Mouse (Mus musculus) MEL (cell line): ENCODE results near the gene Col7a1. TPM values are rescaled to one million over a fixed set of nuclear protein-coding genes. Genes with fewer than 3 reads are reported as not detected.

ENCODE experiments used
- DNase-seq: peaks from one replicate; pipeline ENCODE4 v3.0.0; 2011; ENCODE audit warnings: low read depth, low spot score
- H3K27ac ChIP-seq: 2 replicates; pipeline ENCODE4 v1.5.1; 2012; ENCODE audit warnings: low read depth, mild to moderate bottlenecking, control low read depth, low read length, moderate library complexity; ENCODE audit not compliant: control insufficient read depth
- H3K27me3 ChIP-seq, 2 experiments: fragments of 150-350 bp in 1 of 2; sonication (generic) in 1 of 2; 2 replicates each; pipeline ENCODE4 v1.6.1; 2012; ENCODE audit warnings: low read length in 2 of 2, mild to moderate bottlenecking in 2 of 2, improper control_type of control experiment in 1 of 2, moderate library complexity in 1 of 2; ENCODE audit not compliant: insufficient read depth in 2 of 2, control insufficient read depth in 1 of 2
- H3K36me3 ChIP-seq, 2 experiments: 2 replicates each; pipeline ENCODE4 v1.6.1; 2012 to 2014; ENCODE audit warnings: low read length in 2 of 2, improper control_type of control experiment in 1 of 2, inconsistent platforms in 1 of 2, mild to moderate bottlenecking in 1 of 2; ENCODE audit not compliant: insufficient read depth in 2 of 2, control insufficient read depth in 1 of 2
- H3K4me1 ChIP-seq, 2 experiments: fragments of 150-350 bp in 1 of 2; sonication (generic) in 1 of 2; 2 replicates each; pipeline ENCODE4 v1.6.1; 2012; ENCODE audit warnings: low read length in 2 of 2, improper control_type of control experiment in 1 of 2, mild to moderate bottlenecking in 1 of 2; ENCODE audit not compliant: insufficient read depth in 2 of 2, control insufficient read depth in 1 of 2
- H3K4me3 ChIP-seq, 2 experiments: fragments of 150-350 bp in 1 of 2; sonication (generic) in 1 of 2; 2 replicates each; pipeline ENCODE4 v1.5.1; 2012; ENCODE audit warnings: low read depth in 2 of 2, low read length in 2 of 2, mild to moderate bottlenecking in 2 of 2, moderate library complexity in 2 of 2, control low read depth in 1 of 2, improper control_type of control experiment in 1 of 2; ENCODE audit not compliant: control insufficient read depth in 1 of 2, insufficient read depth in 1 of 2
- H3K79me2 ChIP-seq: 2 replicates; pipeline ENCODE4 v1.6.1; 2012; ENCODE audit warnings: mild to moderate bottlenecking, low read length, moderate library complexity; ENCODE audit not compliant: control insufficient read depth, poor library complexity, insufficient read depth
- H3K9ac ChIP-seq: 2 replicates; pipeline ENCODE4 v1.6.1; 2012; ENCODE audit warnings: low read depth, mild to moderate bottlenecking, control low read depth, low read length, moderate library complexity; ENCODE audit not compliant: control insufficient read depth, poor library complexity, severe bottlenecking
- H3K9me3 ChIP-seq: fragments of 150-350 bp; sonication (generic); replicated peaks from 2 replicates; pipeline ENCODE4 v1.6.1; 2012; ENCODE audit warnings: mild to moderate bottlenecking, low read length, improper control_type of control experiment, moderate library complexity; ENCODE audit not compliant: insufficient read depth
- BHLHE40 ChIP-seq: IDR thresholded peaks from 2 replicates; pipeline ENCODE4 v1.6.1; 2012; ENCODE audit warnings: low read depth, mild to moderate bottlenecking, inconsistent platforms, low read length, improper control_type of control experiment, borderline replicate concordance
- CHD1 ChIP-seq: IDR thresholded peaks from 2 replicates; pipeline ENCODE4 v1.6.1; 2012; ENCODE audit warnings: low read depth, mild to moderate bottlenecking, inconsistent platforms, low read length, improper control_type of control experiment
- CHD2 ChIP-seq: IDR thresholded peaks from 2 replicates; pipeline ENCODE4 v1.6.1; 2011; ENCODE audit warnings: low read length, improper control_type of control experiment
- CTCF ChIP-seq, 3 experiments: IDR thresholded peaks in 2 of 3; conservative IDR thresholded peaks in 1 of 3; 2 replicates each; pipeline ENCODE4 v1.5.1; 2011 to 2012; ENCODE audit warnings: low read length in 3 of 3, low read depth in 2 of 3, mild to moderate bottlenecking in 2 of 3, improper control_type of control experiment in 1 of 3, inconsistent platforms in 1 of 3, mixed read lengths in 1 of 3, moderate library complexity in 1 of 3; ENCODE audit not compliant: control insufficient read depth in 1 of 3, insufficient read depth in 1 of 3, poor library complexity in 1 of 3, severe bottlenecking in 1 of 3
- E2F4 ChIP-seq: IDR thresholded peaks from 2 replicates; pipeline ENCODE4 v1.6.1; 2011; ENCODE audit warnings: low read depth, low read length, improper control_type of control experiment, borderline replicate concordance
- ELF1 ChIP-seq: IDR thresholded peaks from 2 replicates; pipeline ENCODE4 v1.6.1; 2014; ENCODE audit warnings: low read depth, mild to moderate bottlenecking, inconsistent platforms, low read length, improper control_type of control experiment, moderate library complexity
- EP300 ChIP-seq, 2 experiments: IDR thresholded peaks; 2 replicates each; pipeline ENCODE4 v1.6.1; 2011; ENCODE audit warnings: improper control_type of control experiment in 2 of 2, low read length in 2 of 2, low read depth in 1 of 2, mild to moderate bottlenecking in 1 of 2
- GABPA ChIP-seq: IDR thresholded peaks from 2 replicates; pipeline ENCODE4 v1.6.1; 2012; ENCODE audit warnings: low read depth, mild to moderate bottlenecking, inconsistent platforms, low read length, improper control_type of control experiment, moderate library complexity
- HCFC1 ChIP-seq: IDR thresholded peaks from 2 replicates; pipeline ENCODE4 v1.6.1; 2012; ENCODE audit warnings: low read depth, mild to moderate bottlenecking, inconsistent platforms, low read length, improper control_type of control experiment, moderate library complexity
- KAT2A ChIP-seq: conservative IDR thresholded peaks from 2 replicates; pipeline ENCODE4 v1.6.1; 2012; ENCODE audit warnings: low read depth, low read length, improper control_type of control experiment, inconsistent platforms
- MAX ChIP-seq: IDR thresholded peaks from 2 replicates; pipeline ENCODE4 v1.6.1; 2011; ENCODE audit warnings: low read length, improper control_type of control experiment
- MAZ ChIP-seq: IDR thresholded peaks from 2 replicates; pipeline ENCODE4 v1.6.1; 2012; ENCODE audit warnings: low read depth, mild to moderate bottlenecking, inconsistent platforms, low read length, improper control_type of control experiment
- MEF2A ChIP-seq: IDR thresholded peaks from 2 replicates; pipeline ENCODE4 v1.6.1; 2014; ENCODE audit warnings: low read depth, mild to moderate bottlenecking, inconsistent platforms, low read length, improper control_type of control experiment; ENCODE audit not compliant: poor library complexity, insufficient replicate concordance, severe bottlenecking; ENCODE audit errors: extremely low read depth
- MXI1 ChIP-seq: IDR thresholded peaks from 2 replicates; pipeline ENCODE4 v1.6.1; 2011; ENCODE audit warnings: mild to moderate bottlenecking, low read depth, low read length, improper control_type of control experiment
- MYB ChIP-seq: IDR thresholded peaks from 2 replicates; pipeline ENCODE4 v1.6.1; 2011; ENCODE audit warnings: mild to moderate bottlenecking, low read depth, low read length, improper control_type of control experiment
- MYC ChIP-seq: IDR thresholded peaks from 2 replicates; pipeline ENCODE4 v1.6.1; 2011; ENCODE audit warnings: low read depth, mild to moderate bottlenecking, low read length, improper control_type of control experiment, moderate library complexity
- NRF1 ChIP-seq: IDR thresholded peaks from 2 replicates; pipeline ENCODE4 v1.6.1; 2014; ENCODE audit warnings: low read depth, mild to moderate bottlenecking, inconsistent platforms, low read length, improper control_type of control experiment, moderate library complexity; ENCODE audit not compliant: poor library complexity, insufficient read depth, severe bottlenecking
- POLR2AphosphoS2 ChIP-seq: IDR thresholded peaks from 2 replicates; pipeline ENCODE4 v1.6.1; 2011; ENCODE audit warnings: low read length, improper control_type of control experiment
- RAD21 ChIP-seq: IDR thresholded peaks from 2 replicates; pipeline ENCODE4 v1.6.1; 2011; ENCODE audit warnings: mild to moderate bottlenecking, low read depth, low read length, improper control_type of control experiment
- TAL1 ChIP-seq: IDR thresholded peaks from 2 replicates; pipeline ENCODE4 v1.6.1; 2012; ENCODE audit warnings: mild to moderate bottlenecking, inconsistent platforms, low read length, moderate library complexity, mixed read lengths
- TBP ChIP-seq: IDR thresholded peaks from 2 replicates; pipeline ENCODE4 v1.8.0; 2011; ENCODE audit warnings: low read depth, low read length, improper control_type of control experiment
- USF2 ChIP-seq, 2 experiments: IDR thresholded peaks; 2 replicates each; pipeline ENCODE4 v1.6.1; 2011 to 2012; ENCODE audit warnings: improper control_type of control experiment in 2 of 2, low read length in 2 of 2, borderline replicate concordance in 1 of 2, inconsistent platforms in 1 of 2, low read depth in 1 of 2, mild to moderate bottlenecking in 1 of 2; ENCODE audit not compliant: insufficient read depth in 1 of 2
- ZC3H11A ChIP-seq: IDR thresholded peaks from 2 replicates; pipeline ENCODE4 v1.6.1; 2012; ENCODE audit warnings: low read depth, mild to moderate bottlenecking, inconsistent platforms, low read length, improper control_type of control experiment
- ZNF384 ChIP-seq: IDR thresholded peaks from 2 replicates; pipeline ENCODE4 v1.6.1; 2012; ENCODE audit warnings: low read depth, mild to moderate bottlenecking, inconsistent platforms, low read length, improper control_type of control experiment
- polyA plus RNA-seq, 2 experiments: library from polyadenylated mRNA; stranded (reverse) in 1 of 2; unstranded in 1 of 2; fragments of >175 nt in 1 of 2; fragments of >200 nt in 1 of 2; gene quantifications; 2 replicates each; pipeline versions ENCODE4 v1.2.1 to v1.2.4; 2012; ENCODE audit warnings: low replicate concordance in 2 of 2, low read depth in 1 of 2; ENCODE audit not compliant: insufficient read length in 2 of 2, insufficient read depth in 1 of 2, missing spikeins in 1 of 2
- total RNA-seq: library from RNA; depleted of rRNA; stranded (reverse); fragments of 300-350 nt; gene quantifications from 2 replicates; pipeline ENCODE4 v1.2.3, GENCODE M21; 2012

The Col7a1 gene
- total and polyA plus RNA-seq, 3 experiments: 1.2 to 2.6 TPM; not detected in 1

DNA sequence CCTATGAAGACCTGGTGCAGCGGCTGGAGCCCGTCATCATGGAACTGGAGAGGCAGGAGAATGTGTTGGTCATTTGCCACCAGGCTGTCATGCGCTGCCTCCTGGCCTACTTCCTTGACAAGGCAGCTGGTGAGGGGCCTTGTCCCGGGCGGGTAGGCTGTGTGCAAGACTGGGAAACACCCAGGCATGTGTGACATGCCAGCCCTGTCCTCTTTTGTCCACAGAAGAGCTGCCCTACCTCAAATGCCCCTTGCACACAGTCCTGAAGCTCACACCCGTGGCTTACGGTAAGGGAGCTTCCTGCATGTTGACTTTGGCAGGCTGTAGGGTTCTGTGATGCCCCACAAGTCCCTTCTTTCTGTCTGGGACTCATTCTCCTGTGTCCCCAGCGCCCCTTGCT lies 74.1 kb downstream of the Col7a1 start:
- TF ChIP-seq BHLHE40 (no peak), ZC3H11A (no peak), CHD1 (no peak), NRF1 (no peak), MEF2A (no peak), HCFC1 (no peak), MXI1 (no peak), MYB (no peak), ELF1 (no peak), TAL1 (no peak), GABPA (no peak), CTCF (IDR thresholded peaks at IDR 0.05 in 2 of 3, conservative IDR thresholded peaks at IDR 0.05 in 1 of 3; ENCODE audit: control insufficient read depth in 1 of 3, insufficient read depth in 1 of 3, low read depth in 2 of 3, low read length in 3 of 3, poor library complexity in 1 of 3, severe bottlenecking in 1 of 3) (no peak), MAX (no peak), ZNF384 (no peak), MYC (no peak), RAD21 (no peak), USF2 (IDR thresholded peaks at IDR 0.05; ENCODE audit: borderline replicate concordance in 1 of 2, insufficient read depth in 1 of 2, low read depth in 1 of 2, low read length in 2 of 2) (no peak), CHD2 (no peak), TBP (no peak), MAZ (no peak)
- H3K4me3 ChIP-seq: no peak overlapping the region
- H3K27me3 ChIP-seq: no peaks in the 10 kb centered on the region
- no peaks in the 10 kb centered on the region for H3K79me2 ChIP-seq
- peaks cover 0 to 3% of the 10 kb centered on the region in 2 experiments; a peak in 1 of 4 replicates for H3K36me3 ChIP-seq
- DNase-seq: no peak
- peaks cover 3 to 5% of the 10 kb centered on the region in 2 experiments for H3K4me1 ChIP-seq
- no peak overlapping the region for H3K9ac ChIP-seq
- no peak overlapping the region for H3K27ac ChIP-seq
- no peaks in the 10 kb centered on the region for H3K9me3 ChIP-seq

GRCm38 (mm10) chr9:109028421-109028820 lies 75.0 kb downstream of the Col7a1 start:
- H3K4me3 ChIP-seq: no peak overlapping the region
- H3K9me3 ChIP-seq: no peaks in the 10 kb centered on the region
- H3K27ac ChIP-seq: no peak overlapping the region
- H3K79me2 ChIP-seq: no peaks in the 10 kb centered on the region
- H3K27me3 ChIP-seq: no peaks in the 10 kb centered on the region
- H3K9ac ChIP-seq: no peak overlapping the region
- no peak for DNase-seq
- no peak for TF ChIP-seq POLR2AphosphoS2
- no peak for TF ChIP-seq CHD1
- no peak for TF ChIP-seq MYB
- no peak for TF ChIP-seq EP300 (IDR thresholded peaks at IDR 0.05; ENCODE audit: low read depth in 1 of 2, low read length in 2 of 2)
- TF ChIP-seq KAT2A: no peak
- TF ChIP-seq E2F4: no peak
- peaks cover 0 to 7% of the 10 kb centered on the region in 2 experiments; a peak in 2 of 4 replicates for H3K36me3 ChIP-seq
- H3K4me1 ChIP-seq: peaks cover 5 to 11% of the 10 kb centered on the region in 2 experiments
